Mouse (Mus musculus) adrenal gland, postnatal 4 days (tissue): ENCODE measurements around the gene Tbl3. TPM values are rescaled to one million over a fixed set of nuclear protein-coding genes. Genes with fewer than 3 reads are reported as not detected.
A peak's percentile ranks its signal among the peaks of the same experiment; 100 is the strongest.

ENCODE experiments used
- DNase-seq, 2 experiments: peaks; one replicate each; pipeline ENCODE4 v3.0.0; 2021 to 2022; ENCODE audit warnings: low spot score in 2 of 2, mixed read lengths in 2 of 2
- total RNA-seq, 2 experiments: library from RNA; stranded (reverse); gene quantifications; 2 replicates each; pipeline ENCODE4 v1.2.3; 2021

Gene Tbl3
- total RNA-seq, 2 experiments from 2014 or later = 37.8 to 40.9 TPM

- DNase-seq = no peak
Observed at GRCm38 (mm10) chr17:24654969-24655368, 52.5 kb downstream of the Tbl3 start.

GRCm38 (mm10) chr17:24653967-24654710 lies 53.3 kb downstream of the Tbl3 start:
- peak in 1 of 2 experiments; percentile 50 for DNase-seq

- DNase-seq = no peak
Observed at GRCm38 (mm10) chr17:24651835-24652234, 55.6 kb downstream of the Tbl3 start.

GRCm38 (mm10) chr17:24650766-24651165 lies 56.7 kb downstream of the Tbl3 start:
- DNase-seq = no peak

- peak; percentile 30 to 37 for DNase-seq
Observed at GRCm38 (mm10) chr17:24650070-24650616, 57.3 kb downstream of the Tbl3 start, which contains the start of gene Slc9a3r2. TSS of gene Slc9a3r2 (minus strand) at chr17:24650327.

- no peak for DNase-seq
Observed at GRCm38 (mm10) chr17:24649581-24650069, 57.8 kb downstream of the Tbl3 start.

- DNase-seq = no peak
Observed at GRCm38 (mm10) chr17:24648731-24649377, 58.6 kb downstream of the Tbl3 start.

Other genes starting within 250 kb of the Tbl3 start
- 10 to 100 TPM; 31.8 to 35.1 TPM for gene E4f1, start 237.3 kb downstream of the Tbl3 start, total RNA-seq
- gene Pgp, start 237.3 kb downstream of the Tbl3 start, total RNA-seq = 10 to 100 TPM; 44.6 to 46.4 TPM
- gene Bricd5, start 233.8 kb downstream of the Tbl3 start, total RNA-seq = under 1 TPM; 0.50 to 0.93 TPM
- 10 to 100 TPM; 28.0 to 30.0 TPM for gene Mlst8, start 228.6 kb downstream of the Tbl3 start, total RNA-seq
- gene Caskin1, start 219.1 kb downstream of the Tbl3 start, total RNA-seq = 10 to 100 TPM; 62.4 to 65.2 TPM
- 100 to 1,000 TPM; 137 to 149 TPM for gene Traf7, start 179.7 kb downstream of the Tbl3 start, total RNA-seq
- 1 to 10 TPM; 1.1 to 1.9 TPM for gene Rab26, start 173.4 kb downstream of the Tbl3 start, total RNA-seq
- 10 to 100 TPM; 67.8 to 70.9 TPM for gene Pkd1, start 157.8 kb downstream of the Tbl3 start, total RNA-seq
- 100 to 1,000 TPM; 110 to 119 TPM for gene Tsc2, start 75.0 kb downstream of the Tbl3 start, total RNA-seq
- 10 to 100 TPM; 13.3 to 13.8 TPM for gene Nthl1, start 75.0 kb downstream of the Tbl3 start, total RNA-seq
- gene Slc9a3r2, start 57.3 kb downstream of the Tbl3 start, total RNA-seq = 10 to 100 TPM; 62.2 to 64.2 TPM
- gene Npw, start 49.2 kb downstream of the Tbl3 start, total RNA-seq = not detected
- 10 to 100 TPM; 47.5 to 48.9 TPM for gene Zfp598, start 38.0 kb downstream of the Tbl3 start, total RNA-seq
- gene Syngr3, start 17.7 kb downstream of the Tbl3 start, total RNA-seq = 1 to 10 TPM; 6.1 to 9.4 TPM
- 10 to 100 TPM; 28.4 to 28.8 TPM for gene Gfer, start 11.5 kb downstream of the Tbl3 start, total RNA-seq
- 1 to 10 TPM; 6.2 to 8.5 TPM for gene Noxo1, start 11.4 kb downstream of the Tbl3 start, total RNA-seq
- gene Rnf151, start 10.4 kb upstream of the Tbl3 start, total RNA-seq = not detected
- 100 to 1,000 TPM; 867 to 881 TPM for gene Rps2, start 10.5 kb upstream of the Tbl3 start, total RNA-seq
- 100 to 1,000 TPM; 210 to 213 TPM for gene Ndufb10, start 16.8 kb upstream of the Tbl3 start, total RNA-seq
- 1 to 10 TPM; 5.9 to 6.9 TPM for gene Rpl3l, start 20.2 kb upstream of the Tbl3 start, total RNA-seq
- 10 to 100 TPM; 62.0 to 74.6 TPM for gene Msrb1, start 29.0 kb upstream of the Tbl3 start, total RNA-seq
- 1 to 10 TPM; 3.2 to 4.2 TPM for gene Hs3st6, start 45.3 kb upstream of the Tbl3 start, total RNA-seq
- 1 to 10 TPM in 1 of 2 experiments, under 1 TPM in 1; 0.64 to 1.3 TPM for gene Meiob, start 96.6 kb upstream of the Tbl3 start, total RNA-seq
- gene Hagh, start 132.5 kb upstream of the Tbl3 start, total RNA-seq = 10 to 100 TPM; 67.0 to 77.5 TPM
- 10 to 100 TPM; 28.9 to 30.5 TPM for gene Fahd1, start 142.7 kb upstream of the Tbl3 start, total RNA-seq
- gene Igfals, start 158.3 kb upstream of the Tbl3 start, total RNA-seq = 1 to 10 TPM; 2.0 to 7.4 TPM
- 10 to 100 TPM; 51.9 to 55.3 TPM for gene Nubp2, start 178.7 kb upstream of the Tbl3 start, total RNA-seq
- 10 to 100 TPM; 35.5 to 37.8 TPM for gene Spsb3, start 179.0 kb upstream of the Tbl3 start, total RNA-seq
- 10 to 100 TPM; 63.5 to 66.9 TPM for gene Eme2, start 187.4 kb upstream of the Tbl3 start, total RNA-seq
- gene Mrps34, start 187.5 kb upstream of the Tbl3 start, total RNA-seq = 100 to 1,000 TPM; 135 to 137 TPM
- gene Nme3, start 188.8 kb upstream of the Tbl3 start, total RNA-seq = 10 to 100 TPM; 73.7 to 76.7 TPM
- 100 to 1,000 TPM; 150 to 153 TPM for gene Mapk8ip3, start 229.3 kb upstream of the Tbl3 start, total RNA-seq